19 mouse cellular contexts compared by ENCODE assay signal in genomic region chr1:181368789-181369570, GRCm38 (mm10). TPM values are rescaled to one million over a fixed set of nuclear protein-coding genes. Genes with fewer than 3 reads are reported as not detected.
A peak's percentile ranks its signal among the peaks of the same experiment; 100 is the strongest.
DNase-seq lines count a peak whose midpoint lies in the region; ATAC-seq and TF ChIP-seq lines count a peak whose summit lies in the region.
"Had no signal": no experiment of that assay in that cellular context is flagged by ENCODE, and none has a peak within 500 bp of the region (broad histone marks: within the 10 kb centered on the region; RNA-seq: fewer than 3 reads in every experiment).

No protein-coding gene starts in this region.

- H3K36me3 ChIP-seq in MEL (ENCODE audit: control insufficient read depth in 1 of 2, insufficient read depth in 2 of 2, low read length in 2 of 2) = peaks cover 0 to 3% of the 10 kb centered on the region in 2 experiments; a peak in 1 of 4 replicates
- no peaks in the 10 kb centered on the region for H3K36me3 ChIP-seq in forebrain, embryonic 16.5 days (ENCODE audit: control insufficient read depth, insufficient read depth)
- no peaks in the 10 kb centered on the region for H3K36me3 ChIP-seq in thymus, adult 2 months (ENCODE audit: control insufficient read depth, insufficient read depth, low read length)
- no peaks in the 10 kb centered on the region for H3K36me3 ChIP-seq in kidney, embryonic 15.5 days
- H3K36me3 ChIP-seq in neural tube, embryonic 15.5 days = no peaks in the 10 kb centered on the region
- H3K36me3 ChIP-seq: heart, embryonic 10.5 days; limb, embryonic 10.5 days; liver, embryonic 13.5 days had no signal

- H3K4me3 ChIP-seq in layer of hippocampus, adult 2 months = no peak overlapping the region
- H3K4me3 ChIP-seq in MEL (ENCODE audit: control insufficient read depth in 1 of 2, insufficient read depth in 1 of 2, low read depth in 2 of 2, low read length in 2 of 2) = no peak overlapping the region
- H3K4me3 ChIP-seq in forebrain, embryonic 16.5 days (replicated peaks; ENCODE audit: low read length) = no peak overlapping the region
- no peak overlapping the region for H3K4me3 ChIP-seq in thymus, adult 2 months (ENCODE audit: control insufficient read depth, insufficient read depth, low read length)
- H3K4me3 ChIP-seq in kidney, embryonic 15.5 days (replicated peaks) = no peak overlapping the region
- no peak overlapping the region for H3K4me3 ChIP-seq in neural tube, embryonic 15.5 days (replicated peaks)
- H3K4me3 ChIP-seq: erythroblast, embryonic 14.5 days; heart, embryonic 10.5 days; limb, embryonic 10.5 days; liver, embryonic 13.5 days had no signal

- no peak for TF ChIP-seq RAD21 in MEL (IDR thresholded peaks at IDR 0.05; ENCODE audit: low read depth, low read length)

- peak overlapping the region; percentile 76 for H3K27ac ChIP-seq in layer of hippocampus, adult 2 months
- no peak overlapping the region for H3K27ac ChIP-seq in MEL (ENCODE audit: control insufficient read depth, low read depth, low read length)
- peak overlapping the region; percentile 72 for H3K27ac ChIP-seq in forebrain, embryonic 16.5 days (ENCODE audit: low read length)
- H3K27ac ChIP-seq in thymus, adult 2 months (ENCODE audit: control insufficient read depth, insufficient read depth, low read length) = no peak overlapping the region
- no peak overlapping the region for H3K27ac ChIP-seq in kidney, embryonic 15.5 days
- no peak overlapping the region for H3K27ac ChIP-seq in neural tube, embryonic 15.5 days (replicated peaks)
- H3K27ac ChIP-seq: heart, embryonic 10.5 days; limb, embryonic 10.5 days; liver, embryonic 13.5 days had no signal

- 21% methylated on average over 3 of the region's 3 CpGs for WGBS in forebrain, embryonic 16.5 days
- 30% methylated on average over 3 of the region's 3 CpGs for WGBS in thymus, adult 2 months
- WGBS in kidney, embryonic 15.5 days = 26% methylated on average over 3 of the region's 3 CpGs
- WGBS in neural tube, embryonic 15.5 days = 38% methylated on average over 3 of the region's 3 CpGs

- peaks cover 0 to 9% of the 10 kb centered on the region in 2 experiments; a peak in 1 of 4 replicates for H3K4me1 ChIP-seq in MEL (ENCODE audit: control insufficient read depth in 1 of 2, insufficient read depth in 2 of 2, low read length in 2 of 2)
- H3K4me1 ChIP-seq in forebrain, embryonic 16.5 days (replicated peaks; ENCODE audit: control insufficient read depth, insufficient read depth, low read length) = peaks cover 37% of the 10 kb centered on the region
- H3K4me1 ChIP-seq in thymus, adult 2 months (replicated peaks; ENCODE audit: control insufficient read depth, insufficient read depth, low read length) = peaks cover 14% of the 10 kb centered on the region
- H3K4me1 ChIP-seq in kidney, embryonic 15.5 days = no peaks in the 10 kb centered on the region
- peaks cover 2% of the 10 kb centered on the region for H3K4me1 ChIP-seq in neural tube, embryonic 15.5 days

- ATAC-seq in forebrain, embryonic 16.5 days = 0 out of 2 replicates have a peak, but pooled peaks have one; percentile 22
- ATAC-seq in kidney, embryonic 15.5 days (replicated peaks; ENCODE audit: low FRiP score) = no peak
- no peak for ATAC-seq in neural tube, embryonic 15.5 days (ENCODE audit: low FRiP score)

- TF ChIP-seq CTCF in layer of hippocampus, adult 2 months (conservative IDR thresholded peaks at IDR 0.05) = no peak
- no peak for TF ChIP-seq CTCF in MEL (IDR thresholded peaks at IDR 0.05 in 2 of 3, conservative IDR thresholded peaks at IDR 0.05 in 1 of 3; ENCODE audit: control insufficient read depth in 1 of 3, insufficient read depth in 1 of 3, low read depth in 2 of 3, low read length in 3 of 3, poor library complexity in 1 of 3, severe bottlenecking in 1 of 3)
- TF ChIP-seq CTCF in thymus, adult 2 months (IDR thresholded peaks at IDR 0.05; ENCODE audit: borderline replicate concordance, control insufficient read depth, extremely low read depth, insufficient read depth, low read length, poor library complexity) = no peak

- peak; percentile 51 to 79 for DNase-seq in layer of hippocampus, adult 2 months (ENCODE audit: low spot score in 2 of 2)
- DNase-seq in layer of hippocampus, adult 9-10 months (ENCODE audit: low spot score) = no peak
- DNase-seq in MEL (ENCODE audit: low read depth, low spot score) = peak; percentile 15
- peak; percentile 55 to 80 for DNase-seq in left cerebral cortex, adult 9 months (ENCODE audit: low spot score in 2 of 2)
- DNase-seq in thymus, adult 2 months = no peak
- DNase-seq: adrenal gland, postnatal 36 days; cerebellum, adult 18-20 months; gastrocnemius, postnatal 10 days; liver, embryonic 13.5 days; lung, postnatal 4 days had no signal

- H3K9ac ChIP-seq in MEL (ENCODE audit: control insufficient read depth, low read depth, low read length, poor library complexity, severe bottlenecking) = no peak overlapping the region
- no peak overlapping the region for H3K9ac ChIP-seq in forebrain, embryonic 16.5 days (replicated peaks; ENCODE audit: low read depth, low read length)
- H3K9ac ChIP-seq in kidney, embryonic 15.5 days = no peak overlapping the region
- no peak overlapping the region for H3K9ac ChIP-seq in neural tube, embryonic 15.5 days (replicated peaks)
- H3K9ac ChIP-seq: liver, embryonic 13.5 days had no signal

- TF ChIP-seq POLR2A in MEL (IDR thresholded peaks at IDR 0.05; ENCODE audit: control insufficient read depth in 1 of 2, insufficient read depth in 1 of 2, low read depth in 1 of 2, low read length in 2 of 2, poor library complexity in 1 of 2) = no peak
- TF ChIP-seq POLR2A in thymus, adult 2 months (IDR thresholded peaks at IDR 0.05; ENCODE audit: control insufficient read depth, extremely low read depth, insufficient read depth, low read length, poor library complexity) = no peak

- H3K79me2 ChIP-seq in MEL (ENCODE audit: control insufficient read depth, insufficient read depth, low read length, poor library complexity) = no peaks in the 10 kb centered on the region

- no peaks in the 10 kb centered on the region for H3K27me3 ChIP-seq in MEL (ENCODE audit: control insufficient read depth in 1 of 2, insufficient read depth in 2 of 2, low read length in 2 of 2)
- no peaks in the 10 kb centered on the region for H3K27me3 ChIP-seq in forebrain, embryonic 16.5 days (replicated peaks; ENCODE audit: control insufficient read depth, insufficient read depth, low read length)
- no peaks in the 10 kb centered on the region for H3K27me3 ChIP-seq in thymus, adult 2 months (ENCODE audit: control insufficient read depth, insufficient read depth, low read length)
- H3K27me3 ChIP-seq in kidney, embryonic 15.5 days = no peaks in the 10 kb centered on the region
- no peaks in the 10 kb centered on the region for H3K27me3 ChIP-seq in neural tube, embryonic 15.5 days (replicated peaks)

- no peak; a peak in 1 of 4 replicates for TF ChIP-seq EP300 in MEL (IDR thresholded peaks at IDR 0.05; ENCODE audit: low read depth in 1 of 2, low read length in 2 of 2)

- H3K4me2 ChIP-seq in forebrain, embryonic 16.5 days (ENCODE audit: low read length) = no peak overlapping the region
- no peak overlapping the region for H3K4me2 ChIP-seq in kidney, embryonic 15.5 days
- no peak overlapping the region for H3K4me2 ChIP-seq in neural tube, embryonic 15.5 days
- H3K4me2 ChIP-seq: liver, embryonic 13.5 days had no signal

- no peaks in the 10 kb centered on the region for H3K9me3 ChIP-seq in MEL (replicated peaks; ENCODE audit: insufficient read depth, low read length)
- H3K9me3 ChIP-seq in forebrain, embryonic 16.5 days (ENCODE audit: control insufficient read depth, low read length) = no peaks in the 10 kb centered on the region
- no peaks in the 10 kb centered on the region for H3K9me3 ChIP-seq in kidney, embryonic 15.5 days (replicated peaks)
- no peaks in the 10 kb centered on the region for H3K9me3 ChIP-seq in neural tube, embryonic 15.5 days (replicated peaks)
- H3K9me3 ChIP-seq: heart, embryonic 10.5 days; limb, embryonic 10.5 days; liver, embryonic 13.5 days had no signal

TF ChIP-seq in MEL, 35 proteins besides CTCF, POLR2A, EP300 and RAD21:
- TF ChIP-seq ZNF384 (IDR thresholded peaks at IDR 0.05; ENCODE audit: low read depth, low read length) (peak; percentile 70), KAT2A (conservative IDR thresholded peaks at IDR 0.05; ENCODE audit: low read depth, low read length) (no peak), TCF12 (IDR thresholded peaks at IDR 0.05; ENCODE audit: low read depth, low read length) (peak; percentile 46; the same call in 1 of the 2 replicates)

RNA-seq across cellular contexts. Expression of gene Cnih3, which starts 16.6 kb away (rescaled TPM):
- total RNA-seq in layer of hippocampus, adult 2 months (2021) = 10 to 100 TPM; 68.5 to 71.3 TPM
- total RNA-seq in MEL (2012; rRNA removed) = not detected in 2 replicates
- not detected for polyA plus RNA-seq in MEL (2012; ENCODE audit: insufficient read depth in 1 of 2, insufficient read length in 2 of 2, low read depth in 1 of 2, low replicate concordance in 2 of 2, missing spikeins in 1 of 2)
- 43.4 and 46.8 TPM in 2 replicates for polyA plus RNA-seq in forebrain, embryonic 16.5 days (2015; fragmentation: Nextera tagmentation; extraction: Ambion mirVana)
- not detected in 2 replicates for polyA plus RNA-seq in thymus, adult 2 months (2012; rRNA removed)
- 0.10 TPM in 1 of 2 replicates, not detected in the other for polyA plus RNA-seq in kidney, embryonic 15.5 days (2015; fragmentation: Nextera tagmentation; extraction: Ambion mirVana)
- polyA plus RNA-seq in neural tube, embryonic 15.5 days (2015; fragmentation: Nextera tagmentation; extraction: Ambion mirVana) = 15.8 and 20.2 TPM in 2 replicates
- total RNA-seq: adrenal gland, postnatal 36 days; heart, postnatal 25 days; monocyte, adult 5-6 weeks; neutrophil, adult 5-6 weeks had no signal
- polyA plus RNA-seq: erythroblast, embryonic 14.5 days; liver, embryonic 13.5 days had no signal

Comparison
In these comparisons a context has a peak if more than half of its experiments do, and no peak if none do; other contexts are left out.
1. DNase-seq: peak in layer of hippocampus, adult 2 months (2 of 2), MEL (single experiment) and left cerebral cortex, adult 9 months (2 of 2); none in layer of hippocampus, adult 9-10 months (single experiment) and thymus, adult 2 months (single experiment).
2. H3K27ac ChIP-seq: peak in layer of hippocampus, adult 2 months (single experiment) and forebrain, embryonic 16.5 days (single experiment); none in MEL (single experiment), thymus, adult 2 months (single experiment), kidney, embryonic 15.5 days (single experiment) and neural tube, embryonic 15.5 days (single experiment).
3. RNA of gene Cnih3, which starts 16.6 kb away (polyA plus RNA-seq): 43.4 to 46.8 TPM in forebrain, embryonic 16.5 days and 15.8 to 20.2 TPM in neural tube, embryonic 15.5 days; 0.10 TPM in kidney, embryonic 15.5 days, not detected in MEL and not detected in thymus, adult 2 months; every median in the first group is over 10 times any median in the second.